Mouse (Mus musculus) limb, embryonic 12.5 days (tissue): ENCODE results near the gene Zdhhc7. TPM values are rescaled to one million over a fixed set of nuclear protein-coding genes. Genes with fewer than 3 reads are reported as not detected.
A peak's percentile ranks its signal among the peaks of the same experiment; 100 is the strongest.

Experiments used
- ATAC-seq: fragments of 200-750 bp; cut with Nextera tagmentation; 2 replicates; pipeline ENCODE4 v1.8.0; 2017; ENCODE audit warnings: low read depth, moderate TSS enrichment; ENCODE audit not compliant: insufficient number of reproducible peaks, insufficient read depth, low FRiP score, low TSS enrichment
- H3K27ac ChIP-seq: fragments of 300-500 bp; sonication (generic); 2 replicates; pipeline ENCODE4 v1.5.1; 2016; ENCODE audit warnings: mild to moderate bottlenecking, moderate library complexity
- H3K27me3 ChIP-seq: fragments of 300-500 bp; sonication (generic); 2 replicates; pipeline ENCODE4 v1.6.1; 2016; ENCODE audit warnings: mild to moderate bottlenecking, moderate library complexity
- H3K36me3 ChIP-seq: fragments of 300-500 bp; sonication (generic); 2 replicates; pipeline ENCODE4 v1.6.1; 2016; ENCODE audit warnings: mild to moderate bottlenecking, moderate library complexity
- H3K4me1 ChIP-seq: fragments of 300-500 bp; sonication (generic); replicated peaks from 2 replicates; pipeline ENCODE4 v1.6.1; 2016
- H3K4me2 ChIP-seq: fragments of 300-500 bp; sonication (generic); 2 replicates; pipeline ENCODE4 v1.6.1; 2016; ENCODE audit warnings: mild to moderate bottlenecking, moderate library complexity
- H3K4me3 ChIP-seq: fragments of 300-500 bp; sonication (generic); replicated peaks from 2 replicates; pipeline ENCODE4 v1.5.1; 2016; ENCODE audit warnings: mild to moderate bottlenecking
- H3K9ac ChIP-seq: fragments of 300-500 bp; sonication (generic); replicated peaks from 2 replicates; pipeline ENCODE4 v1.6.1; 2016; ENCODE audit warnings: mild to moderate bottlenecking, moderate library complexity
- H3K9me3 ChIP-seq: fragments of 300-500 bp; sonication (generic); 2 replicates; pipeline ENCODE4 v1.6.1; 2016; ENCODE audit warnings: mild to moderate bottlenecking, moderate library complexity
- WGBS: fragments of 180-500 bp; shearing (Covaris S2); methylation state at CpG from one replicate; pipeline ENCODE4 v1.1.7; 2016; 5-methylcytosine and 5-hydroxymethylcytosine counted together
- polyA plus RNA-seq: library from polyadenylated mRNA; unstranded; fragments of >200 nt; fragmentation: Nextera tagmentation; extraction: Ambion mirVana; gene quantifications from 2 replicates; pipeline ENCODE4 v1.2.1, GENCODE M21; 2016

Gene Zdhhc7
- polyA plus RNA-seq, 1 experiment from 2014 or later = 28.7 TPM

DNA sequence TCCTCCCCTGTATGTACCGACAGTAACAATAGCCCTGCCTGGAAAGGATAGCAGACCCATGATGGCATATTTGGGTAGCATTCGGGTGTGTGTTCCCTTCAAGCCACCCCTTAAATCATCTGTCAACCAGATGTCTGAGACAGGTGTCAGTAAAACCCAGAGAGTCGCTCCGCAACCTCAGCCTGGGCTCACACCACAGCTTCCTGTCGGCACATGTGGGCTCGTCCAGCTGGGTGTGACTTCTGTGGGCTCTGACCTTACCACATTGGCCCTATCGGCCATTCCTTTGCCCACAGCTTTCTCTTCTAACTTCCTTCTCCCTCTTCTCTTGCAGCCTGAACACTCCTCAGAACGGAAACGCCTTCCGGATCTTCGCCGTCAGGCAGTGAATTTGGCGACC, 51.3 kb downstream of the Zdhhc7 start:
- Histone ChIP-seq H3K36me3 (no peaks in the 10 kb centered on the region), H3K9me3 (no peaks in the 10 kb centered on the region), H3K4me2 (no peak overlapping the region), H3K27ac (no peak overlapping the region), H3K9ac (no peak overlapping the region), H3K4me3 (no peak overlapping the region), H3K4me1 (peaks cover 35% of the 10 kb centered on the region), H3K27me3 (no peaks in the 10 kb centered on the region)
- 62% methylated on average over 13 of the region's 13 CpGs for WGBS
- ATAC-seq = no peak

DNA sequence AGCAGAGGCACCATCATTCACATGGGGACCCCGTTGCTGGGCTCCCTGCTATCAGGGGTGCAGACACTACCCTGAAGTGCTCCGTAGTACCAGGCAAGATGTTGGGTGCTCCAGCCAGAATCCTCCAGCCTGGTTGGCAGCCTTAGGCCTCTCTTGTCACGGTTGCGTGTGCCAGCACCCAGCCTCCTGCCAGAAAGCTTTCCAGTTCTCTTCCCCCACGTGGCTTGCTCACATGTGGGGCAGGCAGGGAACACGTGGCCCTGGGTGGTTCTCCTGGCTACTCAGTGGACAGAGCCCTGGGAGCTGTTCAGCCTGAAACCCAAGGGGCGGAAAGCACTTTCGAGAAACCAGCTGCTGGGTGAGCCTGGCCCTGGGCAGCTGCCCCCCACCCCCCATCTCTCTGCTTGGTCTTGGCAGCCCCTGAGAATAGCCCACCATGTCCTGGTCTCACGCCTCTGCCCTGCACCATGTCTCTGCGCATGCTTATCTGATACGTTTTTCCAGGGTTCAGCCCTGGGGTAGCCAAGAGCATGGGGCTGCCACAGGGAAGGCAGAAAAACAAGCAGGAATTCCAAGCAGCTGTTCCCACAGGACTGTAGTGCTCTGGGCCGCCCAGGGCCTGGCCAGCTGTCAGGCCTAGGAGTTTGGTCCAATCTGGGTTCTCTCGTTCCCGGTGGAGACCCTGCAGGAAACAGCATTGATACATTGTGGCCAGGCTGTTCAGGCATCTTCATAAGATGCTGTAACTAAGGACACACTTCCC, 54.8 kb downstream of the Zdhhc7 start:
- Histone ChIP-seq H3K27me3 (no peaks in the 10 kb centered on the region), H3K9me3 (no peaks in the 10 kb centered on the region), H3K27ac (peak overlapping the region; percentile 64), H3K4me2 (no peak overlapping the region), H3K9ac (0 out of 2 replicates have a peak overlapping the region, but pooled peaks have one; percentile 14), H3K4me1 (peaks cover 28% of the 10 kb centered on the region), H3K4me3 (no peak overlapping the region), H3K36me3 (no peaks in the 10 kb centered on the region)
- 54% methylated on average over 14 of the region's 14 CpGs for WGBS
- ATAC-seq = peak; percentile 64

DNA sequence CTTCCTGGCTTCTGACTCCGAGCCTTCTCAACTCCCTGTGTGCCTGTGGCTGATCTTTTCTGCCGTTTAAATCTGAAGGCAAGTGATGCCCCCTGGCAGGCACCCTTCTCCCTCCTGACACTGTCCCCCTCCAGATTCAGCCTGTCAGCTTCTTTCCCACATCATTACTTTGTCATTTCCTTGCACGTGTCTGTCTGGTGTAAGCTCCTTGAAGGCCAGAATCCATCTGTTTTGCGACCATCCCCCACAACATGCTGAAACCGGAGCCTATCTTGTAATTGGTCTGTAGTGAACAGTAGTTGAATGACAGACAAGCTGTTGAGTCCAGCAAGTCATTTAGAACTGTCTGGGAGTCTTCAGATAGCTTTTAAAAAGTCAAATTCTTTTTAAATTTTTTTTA, 55.8 kb downstream of the Zdhhc7 start:
- H3K36me3 ChIP-seq = no peaks in the 10 kb centered on the region
- H3K9me3 ChIP-seq = no peaks in the 10 kb centered on the region
- no peak overlapping the region for H3K9ac ChIP-seq
- H3K4me2 ChIP-seq = no peak overlapping the region
- no peak for ATAC-seq
- peaks cover 20% of the 10 kb centered on the region for H3K4me1 ChIP-seq
- no peak overlapping the region for H3K27ac ChIP-seq
- WGBS = 25% methylated on average over 5 of the region's 5 CpGs
- no peak overlapping the region for H3K4me3 ChIP-seq
- H3K27me3 ChIP-seq = no peaks in the 10 kb centered on the region

DNA sequence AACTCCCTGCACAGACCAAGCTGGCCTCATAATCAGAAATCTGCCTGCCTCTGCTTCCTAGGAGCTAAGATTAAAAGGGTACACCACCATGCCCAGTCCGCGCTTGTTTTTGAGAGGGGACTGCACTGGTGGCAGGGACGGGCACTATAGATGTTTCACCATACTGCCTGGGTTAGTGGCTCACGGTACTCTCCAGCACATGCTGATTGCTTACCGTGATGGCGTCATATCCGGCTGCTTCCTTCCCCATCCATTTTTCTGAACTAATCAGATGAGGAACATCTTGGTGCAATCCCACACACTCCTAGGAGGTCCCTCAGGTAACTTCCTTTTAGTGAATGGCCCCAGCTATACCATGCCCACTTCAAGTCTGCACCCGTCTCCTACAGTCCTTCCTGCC, 56.4 kb downstream of the Zdhhc7 start:
- Histone ChIP-seq H3K4me2 (no peak overlapping the region), H3K4me1 (peaks cover 14% of the 10 kb centered on the region), H3K9ac (no peak overlapping the region), H3K36me3 (no peaks in the 10 kb centered on the region), H3K4me3 (no peak overlapping the region), H3K27me3 (no peaks in the 10 kb centered on the region), H3K27ac (no peak overlapping the region), H3K9me3 (no peaks in the 10 kb centered on the region)
- WGBS = 93% methylated on average over 8 of the region's 8 CpGs
- no peak for ATAC-seq

DNA sequence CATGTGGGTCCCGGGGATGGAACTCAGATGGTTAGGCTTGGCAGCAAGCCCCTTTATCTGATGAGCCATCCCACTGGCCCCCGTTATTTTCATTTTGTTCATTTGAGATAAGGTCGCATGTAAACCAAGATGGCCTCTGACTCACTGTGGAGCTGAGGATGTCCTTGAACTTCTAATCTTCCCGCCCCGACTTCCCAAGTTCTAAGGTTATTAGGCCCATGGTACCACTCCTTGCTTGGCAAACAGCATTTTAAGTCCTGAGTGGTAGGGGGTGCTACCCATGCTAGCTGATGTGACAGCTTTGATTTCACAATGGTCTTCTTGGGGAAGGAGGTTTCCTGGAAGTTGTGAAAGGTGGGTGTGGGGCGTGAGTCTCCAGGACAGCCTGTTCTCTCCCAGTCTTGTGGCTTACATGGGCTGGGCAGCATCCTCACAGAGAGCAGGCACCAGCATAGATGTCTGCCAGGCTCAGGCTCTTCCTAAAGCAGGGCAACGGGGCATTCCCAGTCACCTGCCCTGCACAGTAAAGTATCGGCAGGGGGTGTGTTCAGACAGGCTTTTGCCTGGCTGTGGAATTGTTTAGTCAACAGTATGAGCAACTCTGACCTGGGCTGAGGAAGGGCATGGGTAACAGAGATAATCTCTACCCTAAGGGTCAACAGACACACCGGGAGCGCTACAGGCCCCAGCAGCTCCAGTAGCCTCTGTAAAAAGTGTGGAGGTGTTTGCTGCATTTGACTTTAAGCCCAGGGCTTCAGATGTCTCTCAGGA, 58.6 kb downstream of the Zdhhc7 start:
- peaks cover 12% of the 10 kb centered on the region for H3K4me1 ChIP-seq
- H3K4me3 ChIP-seq = no peak overlapping the region
- no peak overlapping the region for H3K9ac ChIP-seq
- H3K27ac ChIP-seq = no peak overlapping the region
- no peaks in the 10 kb centered on the region for H3K9me3 ChIP-seq
- no peaks in the 10 kb centered on the region for H3K27me3 ChIP-seq
- H3K36me3 ChIP-seq = no peaks in the 10 kb centered on the region
- ATAC-seq = no peak
- WGBS = 79% methylated on average over 10 of the region's 10 CpGs
- H3K4me2 ChIP-seq = no peak overlapping the region

DNA sequence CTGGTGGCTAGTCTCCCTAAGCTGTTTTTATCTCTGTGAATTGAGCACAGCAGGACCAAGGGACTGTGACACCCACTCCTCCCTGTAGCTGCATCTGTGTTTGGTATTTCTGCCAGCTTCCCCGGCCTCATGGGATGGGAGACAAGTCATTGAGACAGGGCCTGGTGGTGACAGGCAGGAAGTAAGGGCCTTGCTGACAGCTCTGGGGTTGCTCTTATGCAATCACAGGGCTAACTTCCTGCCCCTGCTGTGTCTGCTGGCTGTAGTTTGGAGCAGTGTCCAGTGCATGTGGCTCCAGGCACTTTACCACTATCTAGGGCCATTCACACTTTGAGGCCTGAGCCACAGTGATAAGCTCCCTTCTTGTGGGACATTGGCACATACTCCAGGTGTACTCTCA, 60.4 kb downstream of the Zdhhc7 start:
- Histone ChIP-seq H3K27me3 (no peaks in the 10 kb centered on the region), H3K9me3 (no peaks in the 10 kb centered on the region), H3K4me1 (peaks cover under 1% of the 10 kb centered on the region), H3K4me2 (no peak overlapping the region), H3K36me3 (no peaks in the 10 kb centered on the region), H3K27ac (no peak overlapping the region), H3K9ac (no peak overlapping the region), H3K4me3 (no peak overlapping the region)
- ATAC-seq = no peak
- 45% methylated on average over 1 of the region's 1 CpGs for WGBS

DNA sequence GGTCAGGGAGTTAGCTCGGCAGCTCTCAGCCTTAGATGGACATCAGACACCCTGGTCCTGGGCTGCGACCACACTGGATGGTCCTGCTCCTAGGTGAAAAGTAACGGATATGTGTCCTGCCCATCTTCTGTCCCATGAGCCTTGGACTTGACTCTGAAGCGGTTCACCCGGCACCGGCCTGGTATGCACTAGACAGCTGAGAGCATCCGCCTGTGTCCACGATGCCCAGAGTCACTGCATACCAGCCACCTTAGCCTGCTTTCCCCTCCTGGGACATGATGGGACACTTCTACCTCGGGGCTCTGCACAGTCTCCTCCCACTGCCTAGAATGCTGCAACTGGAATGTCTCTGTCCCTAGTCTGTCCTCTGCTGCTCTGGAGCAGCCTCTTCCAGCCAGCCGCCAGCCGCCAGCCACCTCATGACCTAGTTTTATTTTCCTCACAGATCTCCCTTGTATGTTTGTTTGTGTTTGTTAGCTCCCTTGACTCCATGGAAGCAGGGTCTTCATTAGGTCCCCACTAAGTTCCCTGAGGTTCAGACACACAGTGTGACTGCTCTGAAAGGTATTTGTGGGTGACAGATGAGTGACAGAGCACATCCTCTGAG, 61.9 kb downstream of the Zdhhc7 start:
- Histone ChIP-seq H3K27me3 (no peaks in the 10 kb centered on the region), H3K27ac (no peak overlapping the region), H3K36me3 (no peaks in the 10 kb centered on the region), H3K9me3 (no peaks in the 10 kb centered on the region), H3K4me1 (peaks cover 3% of the 10 kb centered on the region; the same call in 1 of the 2 replicates), H3K4me2 (no peak overlapping the region), H3K9ac (0 out of 2 replicates have a peak overlapping the region, but pooled peaks have one; percentile 5), H3K4me3 (no peak overlapping the region)
- ATAC-seq = no peak
- 81% methylated on average over 11 of the region's 11 CpGs for WGBS

DNA sequence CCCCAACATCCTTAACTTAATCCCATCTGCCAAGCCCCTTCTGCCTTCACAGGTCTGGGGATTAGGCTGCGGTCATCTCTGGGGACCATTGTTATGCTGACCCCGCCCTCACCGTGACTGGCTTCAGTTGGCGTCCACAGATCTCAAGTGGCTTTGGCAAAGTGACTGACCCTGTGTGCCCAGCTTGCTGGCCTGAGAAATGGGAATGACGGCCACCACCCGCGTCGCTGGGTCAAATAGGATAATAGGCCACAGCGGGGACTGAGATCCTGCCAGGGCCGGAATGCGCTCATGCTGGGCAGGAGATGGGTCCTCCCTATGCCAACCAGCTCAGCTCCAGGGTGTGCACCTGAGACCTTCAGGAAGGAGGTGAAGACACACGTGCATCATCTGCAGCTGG, 62.5 kb downstream of the Zdhhc7 start:
- H3K36me3 ChIP-seq = no peaks in the 10 kb centered on the region
- no peaks in the 10 kb centered on the region for H3K9me3 ChIP-seq
- no peak overlapping the region for H3K4me3 ChIP-seq
- no peak overlapping the region for H3K4me2 ChIP-seq
- H3K4me1 ChIP-seq = peaks cover 8% of the 10 kb centered on the region; the same call in 1 of the 2 replicates
- 92% methylated on average over 12 of the region's 12 CpGs for WGBS
- no peak overlapping the region for H3K9ac ChIP-seq
- no peak overlapping the region for H3K27ac ChIP-seq
- ATAC-seq = no peak
- H3K27me3 ChIP-seq = no peaks in the 10 kb centered on the region

DNA sequence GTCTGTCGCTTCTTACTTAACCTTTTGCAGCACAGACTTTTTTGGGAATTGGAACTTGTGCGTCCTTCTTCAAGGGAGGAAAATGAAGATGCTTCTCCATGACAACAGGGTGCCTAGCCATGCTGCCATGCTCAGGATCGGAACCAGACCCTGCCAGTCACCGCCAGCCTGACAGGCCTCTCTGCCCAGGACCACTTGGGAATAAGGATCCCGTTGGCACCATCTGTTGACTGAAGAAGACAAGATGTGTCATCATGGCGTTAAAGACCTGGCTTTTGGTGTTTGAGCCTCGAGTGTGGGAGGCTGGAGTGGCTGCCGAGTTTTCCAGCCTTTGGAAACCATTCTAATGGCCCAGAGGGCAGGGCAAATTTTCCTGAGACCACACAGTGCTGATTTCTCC, 63.7 kb downstream of the Zdhhc7 start:
- no peak for ATAC-seq
- Histone ChIP-seq H3K4me1 (peaks cover 9% of the 10 kb centered on the region; the same call in 1 of the 2 replicates), H3K4me3 (no peak overlapping the region)

DNA sequence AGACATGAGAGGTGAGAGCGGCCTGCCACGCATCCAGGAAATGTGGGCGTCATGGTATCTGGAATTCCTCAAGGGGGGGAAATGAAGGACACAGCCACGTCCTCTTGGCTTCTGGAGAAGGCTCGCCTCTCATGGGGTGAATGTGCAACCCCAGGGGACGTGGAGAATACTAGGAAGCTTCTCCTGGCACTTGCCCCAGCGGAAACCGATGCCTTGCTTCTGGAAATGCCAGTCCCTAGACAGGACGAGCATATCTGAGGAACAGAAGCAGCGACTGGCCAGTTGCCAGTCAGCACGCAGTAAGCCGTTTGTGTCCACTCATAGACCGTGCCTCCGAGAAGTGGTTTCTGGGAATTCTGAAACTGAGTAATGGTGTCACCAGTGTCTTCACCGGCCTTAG, 64.1 kb downstream of the Zdhhc7 start:
- Histone ChIP-seq H3K27ac (no peak overlapping the region), H3K36me3 (no peaks in the 10 kb centered on the region; the same call in 1 of the 2 replicates), H3K27me3 (no peaks in the 10 kb centered on the region), H3K9me3 (no peaks in the 10 kb centered on the region), H3K4me3 (no peak overlapping the region), H3K4me1 (peaks cover 12% of the 10 kb centered on the region; the same call in 1 of the 2 replicates), H3K9ac (no peak overlapping the region), H3K4me2 (no peak overlapping the region)
- 85% methylated on average over 15 of the region's 15 CpGs for WGBS
- ATAC-seq = no peak

More for the DNA sequence above, 63.7 kb downstream of the Zdhhc7 start:
- no peaks in the 10 kb centered on the region for H3K9me3 ChIP-seq
- H3K27ac ChIP-seq = no peak overlapping the region
- H3K36me3 ChIP-seq = no peaks in the 10 kb centered on the region; the same call in 1 of the 2 replicates
- WGBS = 81% methylated on average over 8 of the region's 8 CpGs
- H3K27me3 ChIP-seq = no peaks in the 10 kb centered on the region
- no peak overlapping the region for H3K4me2 ChIP-seq
- no peak overlapping the region for H3K9ac ChIP-seq

DNA sequence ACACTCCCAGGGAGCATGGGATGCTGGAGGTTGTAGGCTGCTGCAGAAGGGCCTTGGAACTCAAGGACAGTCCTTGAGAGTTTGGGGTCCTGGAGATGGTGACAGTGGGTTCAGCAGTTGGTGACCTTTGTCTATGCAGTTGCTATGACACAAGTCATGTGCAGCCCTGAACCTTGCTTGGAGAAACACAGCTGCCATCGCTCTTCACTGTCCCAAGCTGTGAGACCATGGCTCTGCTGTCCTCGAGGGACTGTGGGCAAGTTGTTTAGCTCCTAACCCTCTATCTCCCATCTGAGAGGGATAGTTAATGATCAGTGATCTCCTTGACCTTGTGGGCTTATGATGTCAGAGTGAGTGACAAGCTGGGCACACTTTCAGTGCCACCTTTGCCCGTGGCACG, 64.7 kb downstream of the Zdhhc7 start:
- WGBS = 79% methylated on average over 4 of the region's 4 CpGs
- H3K36me3 ChIP-seq = no peaks in the 10 kb centered on the region; the same call in 1 of the 2 replicates
- H3K9ac ChIP-seq = no peak overlapping the region
- no peak for ATAC-seq
- H3K4me1 ChIP-seq = peaks cover 17% of the 10 kb centered on the region
- no peak overlapping the region for H3K4me3 ChIP-seq
- H3K27me3 ChIP-seq = no peaks in the 10 kb centered on the region
- no peak overlapping the region for H3K4me2 ChIP-seq
- H3K27ac ChIP-seq = no peak overlapping the region
- H3K9me3 ChIP-seq = no peaks in the 10 kb centered on the region
